Mouse (Mus musculus) ES-CJ7 (cell line): ENCODE results near the gene Gm21366.
"Not testable (repeated sequence)": the region's sequence is repeated elsewhere in the genome, so short reads cannot be mapped to it uniquely, and the experiment has no call there.

Source experiments
- DNase-seq: peaks from one replicate; pipeline ENCODE4 v3.0.0; 2011; ENCODE audit warnings: low read depth, low spot score

Gene Gm21366

GRCm38 (mm10) chrY:22861156-22861555 lies at the start of gene Gm21366:
TSS of gene Gm21366 (minus strand) at chrY:22861256.
- not testable (repeated sequence) for DNase-seq
